Mouse (Mus musculus): ENCODE data around the gene Ugt3a2.
A peak's percentile ranks its signal among the peaks of the same experiment; 100 is the strongest.

DNA sequence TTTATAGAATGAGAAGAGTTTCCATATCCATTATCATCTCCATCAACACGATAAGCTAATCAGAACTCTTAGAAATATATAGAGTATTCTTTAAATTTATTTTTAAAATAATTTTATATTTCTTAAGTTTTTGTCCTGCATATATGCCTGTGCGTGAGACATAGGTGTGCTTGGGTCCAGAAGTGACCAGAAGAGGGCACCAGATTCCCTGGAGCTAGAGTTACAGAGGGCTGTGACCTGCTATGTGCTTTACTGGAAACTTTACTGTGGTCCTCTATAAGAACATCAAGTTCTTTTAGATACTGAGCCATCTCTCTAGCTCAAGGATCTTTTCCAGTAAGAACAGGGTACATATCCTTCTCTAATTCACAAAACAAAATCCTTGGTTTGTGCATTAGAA lies 27.5 kb downstream of the Ugt3a2 start:
- TF ChIP-seq POLR2A (IDR thresholded peaks at IDR 0.05; ENCODE audit: low read depth, low read length) (no peak), CTCF (conservative IDR thresholded peaks at IDR 0.05; ENCODE audit: insufficient read depth, insufficient read length, low read depth, low read length) (0 out of 2 replicates have a peak, but pooled peaks have one; percentile 31)

Measured in kidney, adult 2 months (tissue).